Mouse (Mus musculus) layer of hippocampus, postnatal 25 days (tissue): ENCODE results near the gene Arnt2. TPM values are rescaled to one million over a fixed set of nuclear protein-coding genes. Genes with fewer than 3 reads are reported as not detected.

ENCODE experiments used
- DNase-seq, 2 experiments: peaks; one replicate each; pipeline ENCODE4 v3.0.0; 2022; ENCODE audit warnings: mixed read lengths in 2 of 2, low spot score in 1 of 2; ENCODE audit errors: extremely low spot score in 1 of 2
- total RNA-seq, 2 experiments: library from RNA; stranded (reverse); gene quantifications; 2 replicates each; pipeline ENCODE4 v1.2.3; 2021

Gene Arnt2
- total RNA-seq, 2 experiments from 2014 or later, result 157 to 163 TPM

DNA sequence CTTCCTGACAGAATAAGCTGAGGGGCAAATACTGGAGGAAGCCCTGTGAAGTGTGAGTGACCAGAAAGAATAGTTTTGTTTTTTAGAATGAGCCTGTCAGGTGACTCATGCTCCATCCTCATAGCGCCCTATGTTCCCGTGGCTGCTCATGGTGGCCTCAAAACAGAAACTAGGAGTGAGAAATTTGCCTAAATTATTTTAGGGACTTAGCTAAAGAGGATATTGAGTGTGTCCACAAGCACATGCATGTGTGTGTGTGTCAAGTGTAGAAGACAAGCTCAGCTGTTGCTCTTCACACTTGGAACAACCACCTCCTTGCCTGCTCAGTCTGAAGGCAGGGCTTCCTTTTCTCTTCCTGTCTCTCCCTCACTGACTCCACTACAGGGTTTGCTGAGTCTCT is 158.3 kb downstream of the Arnt2 start:
- no peak for DNase-seq

GRCm38 (mm10) chr7:84250736-84251135 is 159.2 kb downstream of the Arnt2 start:
- DNase-seq, result no peak

GRCm38 (mm10) chr7:84249951-84250350 is 160.0 kb downstream of the Arnt2 start:
- no peak for DNase-seq

GRCm38 (mm10) chr7:84249381-84249780 is 160.6 kb downstream of the Arnt2 start:
- no peak for DNase-seq

GRCm38 (mm10) chr7:84247960-84248665 is 161.9 kb downstream of the Arnt2 start:
- no peak for DNase-seq

DNA sequence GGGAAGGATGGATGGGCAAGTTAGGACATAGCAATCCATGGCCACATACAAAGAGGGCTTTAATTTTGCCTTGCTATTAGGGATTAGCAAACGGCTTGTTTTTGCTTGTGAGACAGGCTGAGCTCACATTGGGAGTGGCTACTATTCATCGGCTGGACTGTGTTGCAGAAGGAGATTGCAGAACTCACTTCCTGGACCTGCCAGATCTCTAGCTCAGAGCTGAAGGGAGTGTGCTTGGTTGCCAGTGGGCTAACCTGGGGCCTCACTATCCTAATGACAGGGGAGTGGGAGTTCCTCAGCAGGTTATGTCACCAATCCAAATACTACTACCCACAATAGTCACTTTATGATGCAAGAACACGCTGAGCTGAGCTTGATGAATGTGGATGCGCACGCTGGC is 163.1 kb downstream of the Arnt2 start:
- no peak for DNase-seq

GRCm38 (mm10) chr7:84246093-84246492 is 163.9 kb downstream of the Arnt2 start:
- no peak for DNase-seq

DNA sequence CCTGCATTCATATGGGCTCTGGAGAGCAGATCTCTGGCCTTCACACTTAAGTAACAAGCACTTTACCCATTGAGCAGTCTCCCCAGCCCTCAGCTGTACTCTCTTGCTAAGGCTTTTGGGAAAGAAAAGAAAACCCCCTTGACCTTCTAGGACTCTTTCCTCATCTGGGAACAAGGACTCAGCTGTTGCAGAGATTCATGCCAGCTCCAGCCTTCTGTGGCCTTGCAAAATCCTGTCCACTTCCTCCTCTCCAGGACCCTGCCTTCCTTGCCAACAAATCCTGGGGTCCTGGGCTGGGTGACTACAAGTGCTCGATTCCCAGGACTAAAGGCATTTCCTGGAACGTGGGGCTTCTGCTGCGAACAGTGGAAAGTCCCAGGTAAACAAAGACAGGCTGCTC is 169.6 kb downstream of the Arnt2 start:
- no peak for DNase-seq

- no peak for DNase-seq
Measured at GRCm38 (mm10) chr7:84237655-84238054, 172.3 kb downstream of the Arnt2 start.

DNA sequence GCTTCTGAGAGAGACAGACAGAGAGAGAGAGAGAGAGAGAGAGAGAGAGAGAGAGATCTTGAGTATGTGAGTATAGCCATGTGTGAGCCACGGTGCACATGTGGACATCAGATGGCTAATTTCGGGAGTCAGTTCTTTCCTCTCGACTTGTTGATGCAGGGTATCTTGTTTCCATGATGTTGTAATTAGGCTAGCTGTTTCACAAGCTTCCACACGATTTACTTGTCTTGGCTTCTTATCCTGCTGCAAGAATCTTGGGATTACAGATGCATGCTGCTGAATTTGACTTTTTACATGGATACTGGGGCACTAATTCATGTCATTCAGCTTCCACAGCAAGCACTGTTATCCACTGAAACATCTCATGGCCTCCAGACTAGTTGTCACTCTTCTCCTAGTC is 178.6 kb downstream of the Arnt2 start:
- no peak for DNase-seq

- DNase-seq, result no peak
Measured at GRCm38 (mm10) chr7:84227652-84228051, 182.3 kb downstream of the Arnt2 start.

DNA sequence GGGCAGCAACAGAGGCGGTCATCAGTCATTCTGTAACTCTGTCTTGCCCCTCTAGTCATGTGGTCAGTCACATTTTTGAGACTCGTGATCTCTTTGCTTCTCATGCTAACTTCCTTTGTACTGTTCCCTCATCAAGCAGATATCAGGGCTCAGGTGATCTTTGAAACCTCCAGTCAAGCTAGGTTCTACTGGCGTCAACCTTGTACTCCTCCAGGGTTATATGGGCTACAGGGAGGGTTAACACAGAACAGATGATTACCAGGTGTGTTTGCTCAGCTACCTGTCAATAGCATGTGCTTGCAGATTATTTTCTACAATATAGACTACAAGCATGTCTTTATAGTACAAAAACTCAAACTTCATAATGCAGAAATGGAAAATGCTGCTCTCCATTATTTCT is 183.1 kb downstream of the Arnt2 start:
- DNase-seq, result no peak

DNA sequence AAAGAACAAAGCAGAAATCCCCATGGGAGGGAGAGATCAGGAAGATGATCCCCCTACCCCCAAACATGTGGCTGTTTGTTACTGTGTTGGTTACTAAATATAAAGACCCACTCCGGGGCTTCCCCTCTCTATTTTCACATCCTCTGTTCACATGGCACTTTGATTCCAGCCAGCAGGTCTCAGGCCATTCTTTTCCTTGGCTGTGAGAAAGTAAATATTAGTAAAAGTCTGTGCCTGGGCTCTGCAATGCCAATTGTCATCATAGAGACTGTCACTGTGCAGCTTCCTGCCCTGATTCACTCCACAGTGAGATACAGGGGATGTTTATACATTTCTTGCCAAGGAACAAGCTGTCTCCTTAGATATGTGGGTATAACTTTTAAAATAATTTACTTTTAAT is 197.9 kb downstream of the Arnt2 start:
- no peak for DNase-seq

- no peak for DNase-seq
Measured at GRCm38 (mm10) chr7:84210585-84211291, 199.2 kb downstream of the Arnt2 start.

DNA sequence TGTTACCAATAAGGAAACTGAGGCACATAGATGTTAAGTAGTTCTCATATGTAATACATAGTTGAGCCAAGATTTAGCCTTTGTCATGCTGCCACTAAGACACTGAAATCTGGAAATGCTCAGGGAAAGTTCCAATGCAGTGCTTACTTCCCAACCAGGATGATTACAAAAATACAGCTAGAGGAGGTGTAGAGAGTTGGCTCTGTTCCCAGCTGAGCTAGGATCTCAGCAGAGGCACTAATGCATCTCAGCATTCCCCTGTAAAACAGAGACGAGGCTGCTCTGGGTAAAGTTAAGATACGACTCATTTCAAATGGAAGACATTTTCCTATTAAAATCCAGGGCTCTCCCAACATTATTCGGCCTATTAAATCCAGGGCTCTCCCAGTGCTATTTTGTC is 206.0 kb downstream of the Arnt2 start:
- DNase-seq, result no peak

DNA sequence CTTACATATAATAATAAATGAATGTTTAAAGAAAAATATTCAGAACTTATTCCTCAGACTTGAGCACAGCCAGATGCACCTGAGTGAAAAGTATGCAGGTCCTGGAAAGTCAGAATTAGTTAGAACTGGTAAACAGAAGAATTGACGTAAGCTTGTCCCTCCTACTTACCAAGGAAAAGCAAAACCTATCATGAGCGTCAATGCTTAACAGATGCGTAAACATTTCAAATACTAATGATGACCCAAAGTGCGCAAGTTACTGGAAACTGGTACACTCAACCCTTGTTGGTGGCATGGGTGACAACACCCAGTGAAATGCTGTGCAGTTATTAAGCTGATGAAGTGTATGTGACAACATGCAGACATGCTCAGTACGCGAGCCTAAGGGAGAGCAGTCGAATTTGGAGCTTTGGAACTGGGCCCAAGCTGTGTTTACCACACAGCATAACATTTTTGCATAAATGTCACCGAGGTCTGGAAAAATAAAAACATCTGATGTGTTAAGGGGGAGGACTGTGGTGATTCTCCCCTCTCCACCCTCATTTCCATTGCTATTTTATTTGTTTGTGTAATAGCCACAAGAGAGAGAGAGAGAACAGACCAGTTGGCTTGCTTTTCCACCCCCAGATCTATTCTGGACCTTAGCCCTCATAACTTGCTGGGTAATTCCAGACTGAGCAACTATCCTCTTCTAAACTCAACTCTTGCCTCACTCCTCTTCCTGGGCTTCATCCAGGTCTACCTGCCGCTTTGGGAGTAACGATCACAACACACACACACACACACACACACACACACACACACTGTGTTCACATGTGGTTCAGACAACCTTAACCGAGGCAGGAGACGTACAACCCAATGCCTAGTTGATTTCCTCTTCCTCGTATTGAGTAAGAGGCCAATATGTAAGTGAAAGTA is 208.6 kb downstream of the Arnt2 start:
- no peak for DNase-seq

GRCm38 (mm10) chr7:84197208-84197860 is 212.6 kb downstream of the Arnt2 start:
- DNase-seq, result no peak
